Mouse (Mus musculus): ENCODE results near the gene Rbm44. TPM values are rescaled to one million over a fixed set of nuclear protein-coding genes. Genes with fewer than 3 reads are reported as not detected.

Gene Rbm44
- polyA plus RNA-seq (2015; fragmentation: Nextera tagmentation; extraction: Ambion mirVana), result 0.80 and 1.1 TPM in 2 replicates

GRCm38 (mm10) chr1:91144813-91145212 lies at the start of gene Rbm44:
Gene Rbm44 (plus strand): TSS chr1:91145089.
- Histone ChIP-seq H3K4me1 (no peaks in the 10 kb centered on the region), H3K4me3 (no peak within 1 kb of the TSS), H3K9me3 (no peaks in the 10 kb centered on the region), H3K9ac (no peak within 1 kb of the TSS), H3K27me3 (no peaks in the 10 kb centered on the region), H3K36me3 (no peaks in the 10 kb centered on the region), H3K4me2 (no peak within 1 kb of the TSS), H3K27ac (no peak within 1 kb of the TSS)
- 73% methylated on average over 20 of the region's 20 CpGs for WGBS
- no peak for ATAC-seq (ENCODE audit: insufficient number of reproducible peaks, insufficient read depth, low FRiP score, low TSS enrichment, low read depth)

- no peak overlapping the region for H3K9ac ChIP-seq
- H3K27me3 ChIP-seq, result no peaks in the 10 kb centered on the region
- H3K9me3 ChIP-seq, result no peaks in the 10 kb centered on the region
- 65% methylated on average over 3 of the region's 3 CpGs for WGBS
- H3K4me2 ChIP-seq, result no peak overlapping the region
- H3K4me3 ChIP-seq, result no peak overlapping the region
- no peak overlapping the region for H3K27ac ChIP-seq
- H3K4me1 ChIP-seq, result peaks cover 23% of the 10 kb centered on the region
- H3K36me3 ChIP-seq, result no peaks in the 10 kb centered on the region
- ATAC-seq (ENCODE audit: insufficient number of reproducible peaks, insufficient read depth, low FRiP score, low TSS enrichment, low read depth), result no peak
These were observed 49.6 kb upstream of the Rbm44 start for GRCm38 (mm10) chr1:91095258-91095657.

- Histone ChIP-seq H3K4me3 (no peak overlapping the region), H3K4me1 (peaks cover 23% of the 10 kb centered on the region), H3K27me3 (no peaks in the 10 kb centered on the region), H3K9ac (no peak overlapping the region), H3K36me3 (no peaks in the 10 kb centered on the region), H3K4me2 (no peak overlapping the region), H3K27ac (peak overlapping the region; percentile 64), H3K9me3 (no peaks in the 10 kb centered on the region)
- WGBS, result 46% methylated on average over 1 of the region's 1 CpGs
- ATAC-seq (ENCODE audit: insufficient number of reproducible peaks, insufficient read depth, low FRiP score, low TSS enrichment, low read depth), result no peak
These were observed 49.0 kb upstream of the Rbm44 start for GRCm38 (mm10) chr1:91095853-91096252.

GRCm38 (mm10) chr1:91096490-91096889 lies 48.4 kb upstream of the Rbm44 start:
- Histone ChIP-seq H3K9me3 (no peaks in the 10 kb centered on the region), H3K4me2 (no peak overlapping the region), H3K27me3 (no peaks in the 10 kb centered on the region), H3K4me1 (peaks cover 23% of the 10 kb centered on the region), H3K27ac (no peak overlapping the region), H3K36me3 (peaks cover 6% of the 10 kb centered on the region; the same call in 1 of the 2 replicates), H3K9ac (no peak overlapping the region), H3K4me3 (no peak overlapping the region)
- no peak for ATAC-seq (ENCODE audit: insufficient number of reproducible peaks, insufficient read depth, low FRiP score, low TSS enrichment, low read depth)
- 54% methylated on average over 5 of the region's 5 CpGs for WGBS

GRCm38 (mm10) chr1:91097283-91097834 lies 47.5 kb upstream of the Rbm44 start:
- Histone ChIP-seq H3K4me1 (peaks cover 23% of the 10 kb centered on the region), H3K4me3 (no peak overlapping the region), H3K27me3 (no peaks in the 10 kb centered on the region), H3K27ac (no peak overlapping the region), H3K4me2 (no peak overlapping the region), H3K36me3 (peaks cover 10% of the 10 kb centered on the region; the same call in 1 of the 2 replicates), H3K9me3 (no peaks in the 10 kb centered on the region), H3K9ac (no peak overlapping the region)
- no peak for ATAC-seq (ENCODE audit: insufficient number of reproducible peaks, insufficient read depth, low FRiP score, low TSS enrichment, low read depth)
- 88% methylated on average over 11 of the region's 11 CpGs for WGBS

- WGBS, result 18% methylated on average over 6 of the region's 6 CpGs
- no peak for ATAC-seq (ENCODE audit: insufficient number of reproducible peaks, insufficient read depth, low FRiP score, low TSS enrichment, low read depth)
These were observed 46.0 kb upstream of the Rbm44 start for GRCm38 (mm10) chr1:91098887-91099286.

GRCm38 (mm10) chr1:91101709-91102440 lies 43.0 kb upstream of the Rbm44 start:
- no peaks in the 10 kb centered on the region for H3K27me3 ChIP-seq
- no peak overlapping the region for H3K9ac ChIP-seq
- H3K4me1 ChIP-seq, result peaks cover 5% of the 10 kb centered on the region
- no peak overlapping the region for H3K27ac ChIP-seq
- no peak for ATAC-seq (ENCODE audit: insufficient number of reproducible peaks, insufficient read depth, low FRiP score, low TSS enrichment, low read depth)
- H3K36me3 ChIP-seq, result peaks cover 42% of the 10 kb centered on the region
- 75% methylated on average over 11 of the region's 11 CpGs for WGBS
- H3K4me3 ChIP-seq, result no peak overlapping the region
- no peaks in the 10 kb centered on the region for H3K9me3 ChIP-seq
- no peak overlapping the region for H3K4me2 ChIP-seq

More at GRCm38 (mm10) chr1:91098887-91099286, 46.0 kb upstream of the Rbm44 start:
- Histone ChIP-seq H3K27me3 (no peaks in the 10 kb centered on the region), H3K9me3 (no peaks in the 10 kb centered on the region), H3K27ac (no peak overlapping the region), H3K9ac (no peak overlapping the region), H3K4me3 (no peak overlapping the region), H3K4me1 (peaks cover 23% of the 10 kb centered on the region), H3K4me2 (no peak overlapping the region), H3K36me3 (peaks cover 19% of the 10 kb centered on the region)

- Histone ChIP-seq H3K27ac (no peak overlapping the region), H3K4me3 (no peak overlapping the region), H3K27me3 (no peaks in the 10 kb centered on the region), H3K4me2 (no peak overlapping the region), H3K4me1 (peaks cover 4% of the 10 kb centered on the region), H3K36me3 (peaks cover 53% of the 10 kb centered on the region), H3K9me3 (no peaks in the 10 kb centered on the region), H3K9ac (no peak overlapping the region)
- WGBS, result 95% methylated on average over 15 of the region's 15 CpGs
- no peak for ATAC-seq (ENCODE audit: insufficient number of reproducible peaks, insufficient read depth, low FRiP score, low TSS enrichment, low read depth)
These were observed 41.4 kb upstream of the Rbm44 start for GRCm38 (mm10) chr1:91103366-91103983.

- H3K27me3 ChIP-seq, result no peaks in the 10 kb centered on the region
- no peaks in the 10 kb centered on the region for H3K9me3 ChIP-seq
- 68% methylated on average over 5 of the region's 5 CpGs for WGBS
- peaks cover 48% of the 10 kb centered on the region for H3K36me3 ChIP-seq
- H3K4me2 ChIP-seq, result no peak overlapping the region
- H3K9ac ChIP-seq, result no peak overlapping the region
- no peak for ATAC-seq (ENCODE audit: insufficient number of reproducible peaks, insufficient read depth, low FRiP score, low TSS enrichment, low read depth)
- H3K27ac ChIP-seq, result no peak overlapping the region
- no peak overlapping the region for H3K4me3 ChIP-seq
- no peaks in the 10 kb centered on the region for H3K4me1 ChIP-seq
These were observed 37.3 kb upstream of the Rbm44 start for GRCm38 (mm10) chr1:91107548-91107947.

GRCm38 (mm10) chr1:91109302-91109701 lies 35.6 kb upstream of the Rbm44 start:
- WGBS, result 66% methylated on average over 4 of the region's 4 CpGs
- Histone ChIP-seq H3K9me3 (no peaks in the 10 kb centered on the region), H3K4me2 (no peak overlapping the region)

GRCm38 (mm10) chr1:91112171-91112570 lies 32.7 kb upstream of the Rbm44 start:
- WGBS, result 92% methylated on average over 14 of the region's 14 CpGs
- H3K27ac ChIP-seq, result no peak overlapping the region
- no peak for ATAC-seq (ENCODE audit: insufficient number of reproducible peaks, insufficient read depth, low FRiP score, low TSS enrichment, low read depth)
- H3K4me2 ChIP-seq, result no peak overlapping the region
- peaks cover 29% of the 10 kb centered on the region for H3K36me3 ChIP-seq
- no peaks in the 10 kb centered on the region for H3K27me3 ChIP-seq
- H3K9ac ChIP-seq, result no peak overlapping the region
- H3K4me1 ChIP-seq, result no peaks in the 10 kb centered on the region
- H3K9me3 ChIP-seq, result no peaks in the 10 kb centered on the region
- no peak overlapping the region for H3K4me3 ChIP-seq

More at GRCm38 (mm10) chr1:91109302-91109701, 35.6 kb upstream of the Rbm44 start:
- Histone ChIP-seq H3K4me3 (no peak overlapping the region), H3K27me3 (no peaks in the 10 kb centered on the region), H3K27ac (no peak overlapping the region), H3K36me3 (peaks cover 39% of the 10 kb centered on the region), H3K9ac (no peak overlapping the region), H3K4me1 (no peaks in the 10 kb centered on the region)
- no peak for ATAC-seq (ENCODE audit: insufficient number of reproducible peaks, insufficient read depth, low FRiP score, low TSS enrichment, low read depth)

GRCm38 (mm10) chr1:91112606-91113005 lies 32.3 kb upstream of the Rbm44 start:
- H3K9me3 ChIP-seq, result no peaks in the 10 kb centered on the region
- no peak for ATAC-seq (ENCODE audit: insufficient number of reproducible peaks, insufficient read depth, low FRiP score, low TSS enrichment, low read depth)
- no peak overlapping the region for H3K9ac ChIP-seq
- H3K27me3 ChIP-seq, result no peaks in the 10 kb centered on the region
- no peaks in the 10 kb centered on the region for H3K4me1 ChIP-seq
- H3K4me2 ChIP-seq, result no peak overlapping the region
- no peak overlapping the region for H3K27ac ChIP-seq
- WGBS, result 94% methylated on average over 4 of the region's 4 CpGs
- no peak overlapping the region for H3K4me3 ChIP-seq
- peaks cover 25% of the 10 kb centered on the region for H3K36me3 ChIP-seq
